Mouse (Mus musculus) adrenal gland, adult 8-10 months (tissue): ENCODE data around the gene Gm10058. TPM values are rescaled to one million over a fixed set of nuclear protein-coding genes. Genes with fewer than 3 reads are reported as not detected.
"Not testable (repeated sequence)": the region's sequence is repeated elsewhere in the genome, so short reads cannot be mapped to it uniquely, and the experiment has no call there.

ENCODE experiments used
- DNase-seq: peaks from one replicate; pipeline ENCODE4 v3.0.0; 2022
- total RNA-seq, 4 experiments: library from RNA; stranded (reverse); gene quantifications; 2 replicates each; pipeline ENCODE4 v1.2.4; 2022

Gm10058 gene
- total RNA-seq: not detected

DNA sequence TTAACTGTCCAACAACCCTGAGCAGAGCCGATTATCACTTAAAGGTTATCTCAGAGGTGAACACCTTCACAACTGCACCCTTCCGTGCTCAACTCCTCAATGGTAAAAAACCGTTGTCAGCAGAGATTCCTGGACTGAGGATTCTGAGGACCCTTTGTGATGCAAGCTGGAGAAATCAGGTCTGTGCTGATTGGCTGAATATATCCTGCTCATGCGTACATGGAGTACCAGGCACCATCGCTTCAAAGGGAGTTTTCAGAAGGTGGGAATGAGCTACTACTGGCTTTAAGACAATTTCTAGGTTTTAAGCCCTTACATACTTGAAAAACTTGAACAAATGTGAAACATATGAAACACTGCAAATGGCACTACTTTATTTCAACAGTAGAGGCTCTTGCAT is at the start of gene Gm10058:
Gm10058 (minus strand) TSS at position 101 of the 400 bp plus-strand sequence.
- not testable (repeated sequence) for DNase-seq
